Mouse (Mus musculus) MEL (cell line): Measurements from ENCODE around the gene Ell2. TPM values are rescaled to one million over a fixed set of nuclear protein-coding genes. Genes with fewer than 3 reads are reported as not detected.

Source experiments
- DNase-seq: peaks from one replicate; pipeline ENCODE4 v3.0.0; 2011; ENCODE audit warnings: low read depth, low spot score
- H3K27ac ChIP-seq: 2 replicates; pipeline ENCODE4 v1.5.1; 2012; ENCODE audit warnings: low read depth, mild to moderate bottlenecking, control low read depth, low read length, moderate library complexity; ENCODE audit not compliant: control insufficient read depth
- H3K27me3 ChIP-seq, 2 experiments: fragments of 150-350 bp in 1 of 2; sonication (generic) in 1 of 2; 2 replicates each; pipeline ENCODE4 v1.6.1; 2012; ENCODE audit warnings: low read length in 2 of 2, mild to moderate bottlenecking in 2 of 2, improper control_type of control experiment in 1 of 2, moderate library complexity in 1 of 2; ENCODE audit not compliant: insufficient read depth in 2 of 2, control insufficient read depth in 1 of 2
- H3K36me3 ChIP-seq, 2 experiments: 2 replicates each; pipeline ENCODE4 v1.6.1; 2012 to 2014; ENCODE audit warnings: low read length in 2 of 2, improper control_type of control experiment in 1 of 2, inconsistent platforms in 1 of 2, mild to moderate bottlenecking in 1 of 2; ENCODE audit not compliant: insufficient read depth in 2 of 2, control insufficient read depth in 1 of 2
- H3K4me1 ChIP-seq, 2 experiments: fragments of 150-350 bp in 1 of 2; sonication (generic) in 1 of 2; 2 replicates each; pipeline ENCODE4 v1.6.1; 2012; ENCODE audit warnings: low read length in 2 of 2, improper control_type of control experiment in 1 of 2, mild to moderate bottlenecking in 1 of 2; ENCODE audit not compliant: insufficient read depth in 2 of 2, control insufficient read depth in 1 of 2
- H3K4me3 ChIP-seq, 2 experiments: fragments of 150-350 bp in 1 of 2; sonication (generic) in 1 of 2; 2 replicates each; pipeline ENCODE4 v1.5.1; 2012; ENCODE audit warnings: low read depth in 2 of 2, low read length in 2 of 2, mild to moderate bottlenecking in 2 of 2, moderate library complexity in 2 of 2, control low read depth in 1 of 2, improper control_type of control experiment in 1 of 2; ENCODE audit not compliant: control insufficient read depth in 1 of 2, insufficient read depth in 1 of 2
- H3K79me2 ChIP-seq: 2 replicates; pipeline ENCODE4 v1.6.1; 2012; ENCODE audit warnings: mild to moderate bottlenecking, low read length, moderate library complexity; ENCODE audit not compliant: control insufficient read depth, poor library complexity, insufficient read depth
- H3K9ac ChIP-seq: 2 replicates; pipeline ENCODE4 v1.6.1; 2012; ENCODE audit warnings: low read depth, mild to moderate bottlenecking, control low read depth, low read length, moderate library complexity; ENCODE audit not compliant: control insufficient read depth, poor library complexity, severe bottlenecking
- H3K9me3 ChIP-seq: fragments of 150-350 bp; sonication (generic); replicated peaks from 2 replicates; pipeline ENCODE4 v1.6.1; 2012; ENCODE audit warnings: mild to moderate bottlenecking, low read length, improper control_type of control experiment, moderate library complexity; ENCODE audit not compliant: insufficient read depth
- BHLHE40 ChIP-seq: IDR thresholded peaks from 2 replicates; pipeline ENCODE4 v1.6.1; 2012; ENCODE audit warnings: low read depth, mild to moderate bottlenecking, inconsistent platforms, low read length, improper control_type of control experiment, borderline replicate concordance
- CHD2 ChIP-seq: IDR thresholded peaks from 2 replicates; pipeline ENCODE4 v1.6.1; 2011; ENCODE audit warnings: low read length, improper control_type of control experiment
- CTCF ChIP-seq, 3 experiments: IDR thresholded peaks in 2 of 3; conservative IDR thresholded peaks in 1 of 3; 2 replicates each; pipeline ENCODE4 v1.5.1; 2011 to 2012; ENCODE audit warnings: low read length in 3 of 3, low read depth in 2 of 3, mild to moderate bottlenecking in 2 of 3, improper control_type of control experiment in 1 of 3, inconsistent platforms in 1 of 3, mixed read lengths in 1 of 3, moderate library complexity in 1 of 3; ENCODE audit not compliant: control insufficient read depth in 1 of 3, insufficient read depth in 1 of 3, poor library complexity in 1 of 3, severe bottlenecking in 1 of 3
- EP300 ChIP-seq, 2 experiments: IDR thresholded peaks; 2 replicates each; pipeline ENCODE4 v1.6.1; 2011; ENCODE audit warnings: improper control_type of control experiment in 2 of 2, low read length in 2 of 2, low read depth in 1 of 2, mild to moderate bottlenecking in 1 of 2
- ETS1 ChIP-seq: IDR thresholded peaks from 2 replicates; pipeline ENCODE4 v1.6.1; 2012; ENCODE audit warnings: low read depth, mild to moderate bottlenecking, inconsistent platforms, low read length, improper control_type of control experiment, moderate library complexity
- GABPA ChIP-seq: IDR thresholded peaks from 2 replicates; pipeline ENCODE4 v1.6.1; 2012; ENCODE audit warnings: low read depth, mild to moderate bottlenecking, inconsistent platforms, low read length, improper control_type of control experiment, moderate library complexity
- GATA1 ChIP-seq: IDR thresholded peaks from 2 replicates; pipeline ENCODE4 v1.6.1; 2011; ENCODE audit warnings: low read depth, low read length, improper control_type of control experiment
- HCFC1 ChIP-seq: IDR thresholded peaks from 2 replicates; pipeline ENCODE4 v1.6.1; 2012; ENCODE audit warnings: low read depth, mild to moderate bottlenecking, inconsistent platforms, low read length, improper control_type of control experiment, moderate library complexity
- MAZ ChIP-seq: IDR thresholded peaks from 2 replicates; pipeline ENCODE4 v1.6.1; 2012; ENCODE audit warnings: low read depth, mild to moderate bottlenecking, inconsistent platforms, low read length, improper control_type of control experiment
- MEF2A ChIP-seq: IDR thresholded peaks from 2 replicates; pipeline ENCODE4 v1.6.1; 2014; ENCODE audit warnings: low read depth, mild to moderate bottlenecking, inconsistent platforms, low read length, improper control_type of control experiment; ENCODE audit not compliant: poor library complexity, insufficient replicate concordance, severe bottlenecking; ENCODE audit errors: extremely low read depth
- MXI1 ChIP-seq: IDR thresholded peaks from 2 replicates; pipeline ENCODE4 v1.6.1; 2011; ENCODE audit warnings: mild to moderate bottlenecking, low read depth, low read length, improper control_type of control experiment
- NELFE ChIP-seq: IDR thresholded peaks from 2 replicates; pipeline ENCODE4 v1.6.1; 2011; ENCODE audit warnings: low read depth, low read length, improper control_type of control experiment
- NRF1 ChIP-seq: IDR thresholded peaks from 2 replicates; pipeline ENCODE4 v1.6.1; 2014; ENCODE audit warnings: low read depth, mild to moderate bottlenecking, inconsistent platforms, low read length, improper control_type of control experiment, moderate library complexity; ENCODE audit not compliant: poor library complexity, insufficient read depth, severe bottlenecking
- POLR2AphosphoS5 ChIP-seq: IDR thresholded peaks from 2 replicates; pipeline ENCODE4 v1.6.1; 2012; ENCODE audit warnings: low read depth, borderline replicate concordance, mild to moderate bottlenecking, inconsistent platforms, low read length, moderate library complexity, mixed read lengths
- RAD21 ChIP-seq: IDR thresholded peaks from 2 replicates; pipeline ENCODE4 v1.6.1; 2011; ENCODE audit warnings: mild to moderate bottlenecking, low read depth, low read length, improper control_type of control experiment
- SIN3A ChIP-seq: IDR thresholded peaks from 2 replicates; pipeline ENCODE4 v1.6.1; 2012; ENCODE audit warnings: low read length, improper control_type of control experiment, inconsistent platforms
- TBP ChIP-seq: IDR thresholded peaks from 2 replicates; pipeline ENCODE4 v1.8.0; 2011; ENCODE audit warnings: low read depth, low read length, improper control_type of control experiment
- TCF12 ChIP-seq: IDR thresholded peaks from 2 replicates; pipeline ENCODE4 v1.6.1; 2014; ENCODE audit warnings: low read depth, mild to moderate bottlenecking, inconsistent platforms, low read length, improper control_type of control experiment, moderate library complexity
- USF1 ChIP-seq: IDR thresholded peaks from 2 replicates; pipeline ENCODE4 v1.6.1; 2014; ENCODE audit warnings: low read depth, mild to moderate bottlenecking, inconsistent platforms, low read length, improper control_type of control experiment, moderate library complexity
- ZC3H11A ChIP-seq: IDR thresholded peaks from 2 replicates; pipeline ENCODE4 v1.6.1; 2012; ENCODE audit warnings: low read depth, mild to moderate bottlenecking, inconsistent platforms, low read length, improper control_type of control experiment
- polyA plus RNA-seq, 2 experiments: library from polyadenylated mRNA; stranded (reverse) in 1 of 2; unstranded in 1 of 2; fragments of >175 nt in 1 of 2; fragments of >200 nt in 1 of 2; gene quantifications; 2 replicates each; pipeline versions ENCODE4 v1.2.1 to v1.2.4; 2012; ENCODE audit warnings: low replicate concordance in 2 of 2, low read depth in 1 of 2; ENCODE audit not compliant: insufficient read length in 2 of 2, insufficient read depth in 1 of 2, missing spikeins in 1 of 2
- total RNA-seq: library from RNA; depleted of rRNA; stranded (reverse); fragments of 300-350 nt; gene quantifications from 2 replicates; pipeline ENCODE4 v1.2.3, GENCODE M21; 2012

Ell2 gene
- total and polyA plus RNA-seq, 3 experiments: 25.0 to 77.1 (median 52.5) TPM

DNA sequence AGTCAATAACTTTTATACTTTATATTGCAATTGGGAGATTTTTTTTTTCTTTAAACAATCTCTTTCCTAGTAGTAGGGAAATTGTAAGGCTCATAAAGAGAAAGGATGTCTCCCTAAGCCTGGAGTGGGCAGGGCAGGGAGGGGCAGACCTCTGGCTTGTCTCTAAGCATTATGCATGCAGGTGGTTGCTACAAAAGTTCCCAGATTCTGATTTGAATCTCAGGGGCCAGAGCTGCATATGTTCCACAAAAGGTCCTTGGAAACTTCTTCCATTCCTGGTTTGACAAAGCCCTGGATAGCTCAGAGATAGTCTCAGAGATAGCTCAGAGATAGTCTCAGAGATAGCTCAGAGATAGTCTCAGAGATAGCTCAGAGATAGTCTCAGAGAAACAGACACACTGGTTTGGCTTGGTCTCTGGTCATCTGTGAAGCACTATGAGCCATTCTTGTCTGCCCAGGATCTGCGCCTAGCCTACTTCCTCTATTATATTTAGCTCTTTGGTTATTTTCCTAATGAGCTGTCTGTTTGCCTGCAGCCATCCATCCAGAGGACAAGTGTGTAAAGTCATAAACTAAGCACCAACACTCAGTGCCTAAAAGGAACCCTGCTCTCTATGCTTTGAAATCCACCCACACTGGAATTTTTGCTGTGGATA lies 84.1 kb downstream of the Ell2 start:
- H3K4me1 ChIP-seq: peaks cover 0 to 7% of the 10 kb centered on the region in 2 experiments; a peak in 1 of 4 replicates
- no peak for TF ChIP-seq GABPA
- TF ChIP-seq CHD2: no peak
- no peak for TF ChIP-seq RAD21
- no peak for TF ChIP-seq MEF2A
- H3K27ac ChIP-seq: no peak overlapping the region

DNA sequence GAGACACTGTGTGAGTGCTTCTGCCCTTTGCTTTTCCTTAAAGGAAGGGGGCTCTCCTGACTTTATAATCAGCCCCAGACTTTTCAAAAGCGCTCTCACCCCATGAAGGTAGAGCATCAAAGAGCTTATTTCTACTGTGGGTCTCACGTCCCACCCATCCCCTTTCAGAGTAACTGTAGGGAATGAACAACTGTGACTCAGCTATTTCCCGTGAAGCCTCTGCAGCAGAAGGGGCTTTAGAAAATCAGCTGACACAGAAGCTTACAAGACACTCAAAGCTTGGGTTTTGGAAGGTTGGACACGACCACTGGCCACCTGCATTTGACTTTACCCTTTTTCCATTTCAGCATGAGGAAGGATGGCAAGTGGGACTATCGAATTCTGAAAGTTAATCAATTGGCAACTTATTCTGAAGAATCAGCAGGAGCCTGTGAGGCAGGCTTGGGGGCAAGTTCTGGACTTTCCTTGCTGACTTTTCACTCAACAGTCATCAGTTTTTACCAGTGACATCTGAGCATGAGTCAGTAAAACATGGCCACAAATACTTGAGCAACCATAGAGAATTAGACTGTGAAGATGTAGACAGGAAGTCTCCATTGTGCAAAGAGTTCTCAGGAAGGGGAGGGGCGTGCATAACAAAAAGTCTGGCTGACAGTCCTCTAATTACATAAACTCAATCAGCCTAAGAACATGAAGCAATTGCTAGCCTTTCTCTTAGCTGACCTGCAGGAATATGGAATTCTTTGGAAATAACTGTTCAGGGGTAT lies 87.5 kb downstream of the Ell2 start:
- DNase-seq: no peak
- no peak overlapping the region for H3K27ac ChIP-seq
- no peak overlapping the region for H3K9ac ChIP-seq
- TF ChIP-seq TBP (no peak), BHLHE40 (no peak), GATA1 (no peak)
- H3K36me3 ChIP-seq: no peaks in the 10 kb centered on the region; a peak in 1 of 4 replicates
- H3K79me2 ChIP-seq: no peaks in the 10 kb centered on the region
- H3K27me3 ChIP-seq: no peaks in the 10 kb centered on the region
- no peaks in the 10 kb centered on the region for H3K9me3 ChIP-seq
- H3K4me3 ChIP-seq: no peak overlapping the region
- H3K4me1 ChIP-seq: peaks cover 0 to 7% of the 10 kb centered on the region in 2 experiments; a peak in 2 of 4 replicates

More for the DNA sequence above, 84.1 kb downstream of the Ell2 start:
- H3K9ac ChIP-seq: no peak overlapping the region
- no peak for DNase-seq
- H3K27me3 ChIP-seq: no peaks in the 10 kb centered on the region
- H3K79me2 ChIP-seq: no peaks in the 10 kb centered on the region
- no peaks in the 10 kb centered on the region for H3K9me3 ChIP-seq
- H3K36me3 ChIP-seq: no peaks in the 10 kb centered on the region; a peak in 1 of 4 replicates
- H3K4me3 ChIP-seq: no peak overlapping the region

DNA sequence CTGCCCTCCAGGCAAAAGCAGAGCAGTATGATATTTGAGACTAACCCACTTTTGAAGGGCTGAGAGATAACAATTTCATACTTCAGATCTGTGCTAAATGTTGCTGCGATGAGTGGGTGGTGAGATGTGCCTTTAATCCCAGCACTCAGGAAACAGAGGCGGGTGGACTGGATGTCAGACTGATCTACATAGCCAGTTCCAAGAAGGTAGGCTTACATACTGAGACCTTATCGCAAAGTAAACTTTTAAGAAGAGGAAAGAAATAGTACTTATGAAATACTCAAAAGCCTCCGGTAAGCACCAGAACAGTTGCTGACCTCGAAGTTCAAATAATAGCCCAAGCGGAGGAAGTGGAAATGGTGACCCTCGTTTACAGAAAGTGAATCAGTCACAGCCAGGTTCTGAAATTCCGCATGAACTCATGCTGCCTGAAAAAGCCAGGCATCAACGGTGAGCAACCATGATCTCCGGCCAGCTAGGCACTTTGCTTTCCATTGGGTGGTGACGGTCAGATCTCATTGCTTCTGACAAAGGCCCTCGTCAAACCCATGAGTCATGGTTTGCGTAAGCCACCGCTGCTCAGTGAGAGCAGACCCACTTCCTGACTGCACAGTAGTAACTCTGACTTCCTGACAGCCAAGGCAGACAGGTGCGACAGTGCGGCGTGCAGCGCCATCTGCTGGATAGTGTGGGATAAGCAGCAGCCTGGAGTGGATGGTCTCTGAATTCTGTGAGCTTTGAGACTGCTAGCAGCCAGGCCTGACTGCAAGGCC lies 91.0 kb downstream of the Ell2 start:
- no peaks in the 10 kb centered on the region for H3K27me3 ChIP-seq
- H3K27ac ChIP-seq: peak overlapping the region; percentile 89
- H3K36me3 ChIP-seq: no peaks in the 10 kb centered on the region
- peak; percentile 97 for DNase-seq
- no peaks in the 10 kb centered on the region for H3K79me2 ChIP-seq
- H3K4me3 ChIP-seq: peak overlapping the region; percentile 61 to 69
- peaks cover 0 to 10% of the 10 kb centered on the region in 2 experiments; a peak in 2 of 4 replicates for H3K4me1 ChIP-seq
- no peaks in the 10 kb centered on the region for H3K9me3 ChIP-seq
- peak overlapping the region; percentile 69 for H3K9ac ChIP-seq
- peak; percentile 68 for TF ChIP-seq HCFC1
- peak; percentile 91 for TF ChIP-seq ETS1
- peak; percentile 52; the same call in 1 of the 2 replicates for TF ChIP-seq TCF12
- peak; percentile 93 for TF ChIP-seq SIN3A
- TF ChIP-seq EP300 (IDR thresholded peaks at IDR 0.05; ENCODE audit: low read depth in 1 of 2, low read length in 2 of 2): peak in 1 of 2 experiments; percentile 67; a peak in 2 of 4 replicates
- peak; percentile 49 for TF ChIP-seq GATA1
- TF ChIP-seq USF1: no peak
- no peak for TF ChIP-seq POLR2AphosphoS5
- TF ChIP-seq NRF1: 0 out of 2 replicates have a peak, but pooled peaks have one; percentile 39
- peak; percentile 54 for TF ChIP-seq GABPA
- peak; percentile 61 for TF ChIP-seq NELFE
- TF ChIP-seq MEF2A: no peak
- peak; percentile 54; the same call in 1 of the 2 replicates for TF ChIP-seq MAZ
- peak; percentile 97 to 100 (median 97) for TF ChIP-seq CTCF (IDR thresholded peaks at IDR 0.05 in 2 of 3, conservative IDR thresholded peaks at IDR 0.05 in 1 of 3; ENCODE audit: control insufficient read depth in 1 of 3, insufficient read depth in 1 of 3, low read depth in 2 of 3, low read length in 3 of 3, poor library complexity in 1 of 3, severe bottlenecking in 1 of 3)
- peak; percentile 66 for TF ChIP-seq MXI1
- 0 out of 2 replicates have a peak, but pooled peaks have one; percentile 10 for TF ChIP-seq BHLHE40
- peak; percentile 100 for TF ChIP-seq ZC3H11A
